Mouse (Mus musculus) liver, embryonic 11.5 days (tissue): ENCODE measurements around the gene Rps19bp1. TPM values are rescaled to one million over a fixed set of nuclear protein-coding genes. Genes with fewer than 3 reads are reported as not detected.

Source experiments
- ATAC-seq: fragments of 200-750 bp; cut with Nextera tagmentation; replicated peaks from 2 replicates; pipeline ENCODE4 v1.8.0; 2017; ENCODE audit warnings: moderate number of reproducible peaks, mild to moderate bottlenecking, moderate TSS enrichment, moderate library complexity; ENCODE audit not compliant: low FRiP score
- DNase-seq: peaks from one replicate; pipeline ENCODE4 v3.0.0-alpha.2; 2017; ENCODE audit warnings: low spot score
- H3K27ac ChIP-seq: fragments of 300-500 bp; sonication (generic); 2 replicates; pipeline ENCODE4 v1.5.1; 2014; ENCODE audit warnings: mild to moderate bottlenecking, low read depth, low read length, control low read depth
- H3K27me3 ChIP-seq: fragments of 300-500 bp; sonication (generic); replicated peaks from 2 replicates; pipeline ENCODE4 v1.6.1; 2014; ENCODE audit warnings: low read length, mixed read lengths; ENCODE audit not compliant: control insufficient read depth, insufficient read depth
- H3K36me3 ChIP-seq: fragments of 300-500 bp; sonication (generic); 2 replicates; pipeline ENCODE4 v1.6.1; 2014; ENCODE audit warnings: mild to moderate bottlenecking, low read length, moderate library complexity, mixed read lengths; ENCODE audit not compliant: control insufficient read depth, insufficient read depth
- H3K4me1 ChIP-seq: fragments of 300-500 bp; sonication (generic); replicated peaks from 2 replicates; pipeline ENCODE4 v1.6.1; 2014; ENCODE audit warnings: low read length, mixed read lengths; ENCODE audit not compliant: control insufficient read depth, insufficient read depth
- H3K4me2 ChIP-seq: fragments of 300-500 bp; sonication (generic); 2 replicates; pipeline ENCODE4 v1.6.1; 2014; ENCODE audit warnings: mild to moderate bottlenecking, control low read depth, moderate library complexity
- H3K4me3 ChIP-seq: fragments of 300-500 bp; sonication (generic); 2 replicates; pipeline ENCODE4 v1.5.1; 2014; ENCODE audit warnings: low read depth, low read length, control low read depth
- H3K9ac ChIP-seq: fragments of 300-500 bp; sonication (generic); 2 replicates; pipeline ENCODE4 v1.6.1; 2014; ENCODE audit warnings: low read depth, low read length, control low read depth
- H3K9me3 ChIP-seq: fragments of 300-500 bp; sonication (generic); 2 replicates; pipeline ENCODE4 v1.6.1; 2016; ENCODE audit warnings: low read length, inconsistent platforms, mixed read lengths; ENCODE audit not compliant: control insufficient read depth
- WGBS: fragments of 180-500 bp; shearing (Covaris S2); extraction: QIAGEN DNeasy Blood & Tissue Kit; methylation state at CpG from one replicate; pipeline ENCODE4 v1.1.7; 2014; 5-methylcytosine and 5-hydroxymethylcytosine counted together
- polyA plus RNA-seq: library from polyadenylated mRNA; unstranded; fragments of >200 nt; fragmentation: Nextera tagmentation; extraction: Ambion mirVana; gene quantifications from 2 replicates; pipeline ENCODE4 v1.2.1, GENCODE M21; 2014

Rps19bp1 gene
- polyA plus RNA-seq = 75.4 and 80.8 TPM in 2 replicates

- H3K36me3 ChIP-seq = peaks cover 9% of the 10 kb centered on the region; the same call in 1 of the 2 replicates
- H3K27ac ChIP-seq = peak within 1 kb of the TSS; percentile 40; the same call in 1 of the 2 replicates
- H3K4me1 ChIP-seq = peaks cover 17% of the 10 kb centered on the region
- H3K4me2 ChIP-seq = peak within 1 kb of the TSS; percentile 79
- H3K4me3 ChIP-seq = peak within 1 kb of the TSS; percentile 85
- peak within 1 kb of the TSS; percentile 75 for H3K9ac ChIP-seq
- 2% methylated on average over 66 of the region's 66 CpGs for WGBS
- H3K27me3 ChIP-seq = no peaks in the 10 kb centered on the region
- ATAC-seq (peak; percentile 90), DNase-seq (peak; percentile 89)
- H3K9me3 ChIP-seq = no peaks in the 10 kb centered on the region
Measured at GRCm38 (mm10) chr15:80263610-80264575, at the start of gene Rps19bp1. Gene Rps19bp1, minus strand, starts transcription at chr15:80264315.

GRCm38 (mm10) chr15:80306146-80306545 is 42.0 kb upstream of the Rps19bp1 start:
- WGBS = 46% methylated on average over 8 of the region's 8 CpGs
- DNase-seq (no peak), ATAC-seq (no peak)
- H3K27ac ChIP-seq = no peak overlapping the region
- peaks cover 6% of the 10 kb centered on the region; the same call in 1 of the 2 replicates for H3K27me3 ChIP-seq
- H3K4me2 ChIP-seq = no peak overlapping the region
- H3K4me3 ChIP-seq = no peak overlapping the region
- H3K4me1 ChIP-seq = no peaks in the 10 kb centered on the region
- H3K36me3 ChIP-seq = no peaks in the 10 kb centered on the region
- no peak overlapping the region for H3K9ac ChIP-seq
- H3K9me3 ChIP-seq = no peaks in the 10 kb centered on the region

GRCm38 (mm10) chr15:80304188-80304587 is 40.1 kb upstream of the Rps19bp1 start:
- Histone ChIP-seq H3K9ac (no peak overlapping the region), H3K27me3 (peaks cover 6% of the 10 kb centered on the region; the same call in 1 of the 2 replicates), H3K4me1 (no peaks in the 10 kb centered on the region), H3K4me3 (no peak overlapping the region), H3K36me3 (no peaks in the 10 kb centered on the region), H3K9me3 (no peaks in the 10 kb centered on the region), H3K4me2 (no peak overlapping the region), H3K27ac (no peak overlapping the region)
- ATAC-seq = no peak
- 89% methylated on average over 12 of the region's 12 CpGs for WGBS
- no peak for DNase-seq

GRCm38 (mm10) chr15:80303779-80304178 is 39.7 kb upstream of the Rps19bp1 start:
- no peak for ATAC-seq
- no peak overlapping the region for H3K27ac ChIP-seq
- peaks cover 6% of the 10 kb centered on the region; the same call in 1 of the 2 replicates for H3K27me3 ChIP-seq
- H3K4me1 ChIP-seq = no peaks in the 10 kb centered on the region
- H3K9ac ChIP-seq = no peak overlapping the region
- WGBS = 70% methylated on average over 14 of the region's 14 CpGs
- no peak overlapping the region for H3K4me3 ChIP-seq
- no peak for DNase-seq
- no peaks in the 10 kb centered on the region for H3K9me3 ChIP-seq
- no peaks in the 10 kb centered on the region for H3K36me3 ChIP-seq
- H3K4me2 ChIP-seq = no peak overlapping the region

GRCm38 (mm10) chr15:80297146-80297545 is 33.0 kb upstream of the Rps19bp1 start:
- ATAC-seq (no peak), DNase-seq (no peak)
- Histone ChIP-seq H3K4me1 (no peaks in the 10 kb centered on the region), H3K27ac (no peak overlapping the region), H3K4me2 (no peak overlapping the region), H3K27me3 (0 out of 2 replicates have a peak, but pooled peaks cover 3% of the 10 kb centered on the region), H3K9ac (no peak overlapping the region), H3K36me3 (no peaks in the 10 kb centered on the region), H3K9me3 (no peaks in the 10 kb centered on the region), H3K4me3 (no peak overlapping the region)
- 93% methylated on average over 1 of the region's 1 CpGs for WGBS

GRCm38 (mm10) chr15:80289436-80289835 is 25.3 kb upstream of the Rps19bp1 start:
- WGBS = 3% methylated on average over 10 of the region's 10 CpGs
- Histone ChIP-seq H3K4me1 (peaks cover 4% of the 10 kb centered on the region), H3K4me3 (no peak overlapping the region), H3K4me2 (no peak overlapping the region), H3K27me3 (peaks cover 61% of the 10 kb centered on the region), H3K9me3 (no peaks in the 10 kb centered on the region), H3K36me3 (no peaks in the 10 kb centered on the region), H3K9ac (no peak overlapping the region), H3K27ac (no peak overlapping the region)
- DNase-seq (peak; percentile 69), ATAC-seq (no peak)

- ATAC-seq = no peak
- Histone ChIP-seq H3K9me3 (no peaks in the 10 kb centered on the region), H3K27ac (no peak overlapping the region), H3K27me3 (peaks cover 72% of the 10 kb centered on the region), H3K9ac (no peak overlapping the region), H3K4me3 (peak overlapping the region; percentile 51; the same call in 1 of the 2 replicates), H3K4me2 (peak overlapping the region; percentile 63), H3K4me1 (peaks cover 4% of the 10 kb centered on the region), H3K36me3 (no peaks in the 10 kb centered on the region)
- 5% methylated on average over 23 of the region's 23 CpGs for WGBS
- peak; percentile 38 for DNase-seq
Measured at GRCm38 (mm10) chr15:80288036-80288435, 23.9 kb upstream of the Rps19bp1 start.

- ATAC-seq (no peak), DNase-seq (no peak)
- Histone ChIP-seq H3K9me3 (no peaks in the 10 kb centered on the region), H3K27ac (no peak within 1 kb of the TSS), H3K4me1 (peaks cover 4% of the 10 kb centered on the region), H3K9ac (no peak within 1 kb of the TSS), H3K36me3 (no peaks in the 10 kb centered on the region), H3K4me3 (peak within 1 kb of the TSS; percentile 51), H3K4me2 (peak within 1 kb of the TSS; percentile 63), H3K27me3 (peaks cover 75% of the 10 kb centered on the region)
- 4% methylated on average over 42 of the region's 50 CpGs for WGBS
Measured at GRCm38 (mm10) chr15:80286851-80287415, 22.8 kb upstream of the Rps19bp1 start, which contains the start of gene Cacna1i. Gene Cacna1i, plus strand, starts transcription at chr15:80287238.
